Mouse (Mus musculus) lung, adult 18-20 months (tissue): ENCODE results near the gene Hist2h2be.
"Not testable (repeated sequence)": the region's sequence is repeated elsewhere in the genome, so short reads cannot be mapped to it uniquely, and the experiment has no call there.

ENCODE experiments used
- DNase-seq, 2 experiments: peaks; one replicate each; pipeline ENCODE4 v3.0.0; 2022; ENCODE audit warnings: mixed read lengths in 2 of 2

Gene Hist2h2be

DNA sequence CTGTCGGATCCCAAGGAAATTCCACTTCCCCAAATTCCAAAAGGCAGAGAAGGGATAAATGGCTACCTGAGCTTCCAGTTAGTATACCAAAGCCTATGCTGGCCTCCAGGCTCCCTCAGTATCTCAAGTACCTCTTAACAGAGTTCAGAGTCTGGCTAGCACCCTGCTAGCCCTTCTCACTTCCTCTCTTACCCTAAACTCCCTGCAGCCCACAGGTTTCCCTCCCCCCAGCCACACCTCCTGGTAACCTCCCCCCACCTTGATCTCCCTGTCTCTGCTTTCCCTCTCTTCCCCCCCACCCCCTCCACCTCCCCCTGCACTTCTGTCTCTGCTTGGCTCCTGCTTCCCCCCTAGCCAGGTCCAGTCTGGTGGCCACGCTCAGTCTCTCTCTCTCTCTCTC is 21.2 kb upstream of the Hist2h2be start:
- no peak for DNase-seq

DNA sequence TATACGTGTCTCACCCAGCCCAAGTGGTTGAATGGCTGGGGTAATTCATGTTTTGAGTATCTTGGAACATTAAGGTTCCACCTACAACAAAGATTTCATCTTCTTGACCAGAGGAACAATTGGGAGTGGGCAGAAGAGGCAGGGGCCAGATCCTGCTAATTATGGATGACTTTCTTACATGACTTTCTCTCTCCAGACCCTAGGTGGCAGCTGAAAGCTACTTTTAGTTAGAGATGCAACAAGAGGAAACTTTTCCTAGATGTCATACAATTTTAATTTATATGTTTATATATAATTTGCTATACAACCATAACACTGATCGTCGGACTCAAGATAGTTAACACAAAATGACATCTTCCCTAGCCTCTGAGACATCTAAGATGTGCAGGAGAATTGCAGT is 13.1 kb upstream of the Hist2h2be start:
- no peak for DNase-seq

DNA sequence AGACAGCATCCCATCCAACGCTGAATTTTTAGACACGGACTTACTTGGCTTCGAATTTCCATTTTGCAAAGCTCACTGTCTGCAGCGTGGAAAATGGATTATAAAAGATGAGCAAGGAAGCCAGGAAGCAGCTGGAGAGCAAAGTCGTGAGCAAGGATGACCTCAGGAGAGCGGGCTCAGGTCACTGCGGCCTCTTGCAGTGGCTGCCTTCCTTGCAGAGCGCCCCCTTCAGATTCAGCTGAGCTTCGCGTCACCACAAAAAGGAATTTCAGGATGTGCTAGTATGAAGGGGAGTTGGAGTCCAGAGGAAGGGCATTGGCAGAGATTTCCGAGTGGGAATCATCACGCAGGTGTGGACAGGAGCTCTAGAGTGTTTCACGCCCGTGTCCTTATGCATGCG is 11.7 kb upstream of the Hist2h2be start:
- no peak for DNase-seq

DNA sequence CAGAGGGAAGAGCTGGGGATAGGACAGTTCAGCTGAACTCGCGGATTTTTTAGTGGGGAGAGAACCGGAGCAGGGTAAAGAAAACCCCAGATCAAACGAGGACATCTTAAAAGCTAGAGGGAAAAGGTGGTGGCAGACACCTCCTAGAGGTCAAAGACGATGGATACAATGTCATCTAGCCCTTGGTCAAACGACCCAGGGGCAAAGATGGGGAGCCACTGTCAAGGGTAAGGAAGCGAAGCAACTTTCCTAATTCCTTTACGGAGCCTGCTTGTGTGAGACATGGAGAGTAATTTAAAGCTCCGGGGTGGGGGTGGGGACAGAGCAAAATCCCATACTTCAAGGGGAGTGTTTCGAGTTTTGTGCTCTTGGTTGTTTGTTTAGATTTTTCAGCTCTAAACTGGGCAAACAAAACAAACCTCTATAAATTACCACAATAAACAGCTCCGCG is 1.7 kb upstream of the Hist2h2be start:
- peak; percentile 37 to 49 for DNase-seq

DNA sequence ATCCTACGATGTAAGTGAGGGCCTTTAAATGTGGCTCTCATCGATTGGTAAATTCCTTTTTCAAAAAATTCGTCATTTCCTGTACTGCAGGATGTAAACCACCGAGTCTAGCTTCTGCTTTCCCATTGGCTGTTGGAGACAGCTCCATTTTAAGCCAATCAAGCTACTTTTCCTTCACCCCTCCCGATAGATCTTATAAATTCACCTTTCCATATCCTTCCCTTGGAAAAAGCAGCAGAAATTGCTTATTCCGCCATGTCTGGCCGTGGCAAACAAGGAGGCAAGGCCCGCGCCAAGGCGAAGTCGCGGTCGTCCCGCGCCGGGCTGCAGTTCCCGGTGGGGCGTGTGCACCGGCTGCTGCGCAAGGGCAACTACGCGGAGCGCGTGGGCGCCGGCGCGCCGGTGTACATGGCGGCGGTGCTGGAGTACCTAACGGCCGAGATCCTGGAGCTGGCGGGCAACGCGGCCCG is 1.2 kb upstream of the Hist2h2be start, which contains the start of the genes Bola1 and Hist2h2ab:
Gene Bola1, minus strand, starts transcription at position 49 of the 470 bp plus-strand sequence.
Gene Hist2h2ab, plus strand, starts transcription at position 205 of the 470 bp plus-strand sequence.
- peak; percentile 73 to 76 for DNase-seq

DNA sequence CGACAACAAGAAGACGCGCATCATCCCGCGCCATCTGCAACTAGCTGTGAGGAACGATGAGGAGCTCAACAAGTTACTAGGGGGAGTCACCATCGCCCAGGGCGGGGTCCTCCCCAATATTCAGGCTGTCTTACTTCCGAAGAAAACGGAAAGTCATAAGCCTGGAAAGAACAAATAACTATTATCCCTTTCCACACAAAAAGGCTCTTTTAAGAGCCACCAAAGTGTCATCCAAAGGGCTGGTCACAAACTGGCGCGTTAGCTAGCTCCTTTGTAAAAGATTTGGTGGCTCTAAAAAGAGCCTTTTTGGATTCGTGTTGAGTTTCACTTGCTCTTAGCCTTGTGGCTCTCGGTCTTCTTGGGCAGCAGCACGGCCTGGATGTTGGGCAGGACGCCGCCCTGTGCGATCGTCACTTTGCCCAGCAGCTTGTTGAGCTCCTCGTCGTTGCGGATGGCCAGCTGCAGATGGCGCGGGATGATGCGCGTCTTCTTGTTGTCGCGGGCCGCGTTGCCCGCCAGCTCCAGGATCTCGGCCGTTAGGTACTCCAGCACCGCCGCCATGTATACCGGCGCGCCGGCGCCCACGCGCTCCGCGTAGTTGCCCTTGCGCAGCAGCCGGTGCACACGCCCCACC is 671 bp upstream of the Hist2h2be start:
- not testable (repeated sequence) for DNase-seq

DNA sequence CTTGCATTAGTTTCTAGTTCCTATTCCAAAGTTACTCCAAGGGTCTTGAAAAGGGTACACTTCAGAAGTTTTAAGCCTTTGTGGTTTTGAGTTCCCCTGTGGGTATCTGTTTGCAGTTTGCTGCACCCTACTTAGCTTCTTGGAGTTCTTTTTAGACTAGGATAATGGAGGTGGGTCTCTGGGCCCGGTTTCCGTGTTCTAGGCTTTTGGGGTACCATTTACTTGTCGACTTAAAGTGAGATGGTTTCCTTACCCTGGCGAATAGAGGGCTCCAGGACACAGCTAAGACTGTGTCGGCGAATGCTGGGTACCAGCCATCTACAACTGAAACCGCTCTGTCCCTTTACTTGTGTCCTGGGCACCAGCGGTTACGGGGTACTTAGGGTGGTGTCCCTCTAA is 720 bp downstream of the Hist2h2be start:
- DNase-seq: no peak

DNA sequence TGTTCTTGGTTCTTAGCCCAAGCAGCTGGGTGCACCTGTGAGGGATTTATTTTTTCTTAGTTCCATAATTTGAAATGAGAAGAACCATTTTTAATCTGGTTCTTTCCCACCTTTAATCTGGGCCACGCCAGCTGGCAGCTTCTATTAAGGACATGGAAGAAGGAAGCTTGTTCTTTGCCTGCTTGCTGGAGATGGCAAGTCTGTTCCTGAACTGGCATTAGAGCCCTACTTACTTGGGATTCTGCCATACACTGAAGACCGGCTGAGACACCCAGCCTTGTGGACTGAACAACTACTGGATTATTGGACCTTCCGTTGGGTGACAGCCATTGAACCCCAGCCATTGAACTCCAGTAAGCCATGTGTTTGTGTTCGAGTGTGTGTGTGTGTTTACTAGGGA is 1.9 kb downstream of the Hist2h2be start:
- DNase-seq: no peak

DNA sequence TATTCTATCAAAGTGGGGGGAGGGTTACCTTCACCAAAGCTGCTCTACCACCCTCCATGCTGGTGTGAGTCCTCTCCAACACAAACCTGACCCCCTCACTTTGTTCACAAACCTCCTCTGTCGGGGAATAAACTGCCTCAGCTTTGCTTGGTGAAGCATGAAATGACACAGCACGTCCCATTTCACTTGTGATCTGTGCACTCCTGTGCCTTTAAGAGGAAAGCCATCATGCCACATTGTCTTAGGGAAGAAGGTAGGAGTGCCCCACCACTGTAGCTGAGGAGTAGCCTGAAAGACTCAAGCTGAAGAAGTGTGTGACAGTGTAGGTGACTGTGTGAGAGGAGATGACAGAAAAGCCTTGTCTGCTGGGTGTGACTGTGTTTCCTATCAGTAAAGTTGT is 4.5 kb downstream of the Hist2h2be start:
- DNase-seq: no peak

DNA sequence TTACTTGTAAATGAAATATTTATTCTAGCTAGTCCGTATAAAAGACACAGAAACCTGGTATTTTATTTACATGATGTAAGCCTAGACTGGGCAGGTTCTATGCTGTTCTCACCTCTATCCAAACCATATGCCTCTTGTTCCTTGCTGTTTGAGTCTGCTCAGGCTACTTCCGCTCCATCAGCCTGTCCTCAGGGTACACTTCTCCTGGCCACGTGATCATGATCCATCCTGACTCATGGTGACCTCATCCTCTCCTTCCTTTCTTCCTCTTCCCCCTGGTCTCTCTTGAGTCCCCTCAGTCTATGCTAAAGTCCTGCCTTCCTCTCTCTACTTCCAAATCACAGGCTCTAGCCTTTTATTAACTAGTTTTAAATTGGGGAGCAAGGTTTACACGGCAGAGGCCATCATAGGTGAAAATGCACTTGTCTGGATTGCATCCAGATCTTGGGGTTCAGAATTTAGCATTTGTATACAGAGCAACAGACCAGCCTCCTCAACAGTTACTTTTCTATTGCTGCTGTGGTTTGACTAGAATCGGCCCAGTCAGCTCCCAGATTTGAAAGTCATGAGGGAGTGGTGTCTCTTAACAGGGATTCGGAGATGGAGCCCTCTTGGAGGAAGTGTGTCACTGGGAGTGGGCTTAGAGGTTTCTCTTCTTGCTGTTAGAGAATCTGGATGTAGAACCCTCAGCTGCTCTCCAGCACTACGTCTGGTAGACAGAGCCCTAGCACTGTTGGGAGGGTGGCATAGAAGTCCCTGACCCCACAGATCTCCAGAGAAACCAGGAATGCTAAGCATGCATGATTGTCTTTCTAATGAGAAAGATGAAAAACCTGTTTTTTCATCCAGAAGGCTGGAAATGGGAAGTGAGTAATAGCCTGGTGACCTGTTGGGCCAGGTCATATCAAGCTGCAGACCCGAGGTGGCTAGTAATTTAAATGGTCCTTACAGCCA is 6.1 kb downstream of the Hist2h2be start:
- DNase-seq: peak in 1 of 2 experiments; percentile 41

DNA sequence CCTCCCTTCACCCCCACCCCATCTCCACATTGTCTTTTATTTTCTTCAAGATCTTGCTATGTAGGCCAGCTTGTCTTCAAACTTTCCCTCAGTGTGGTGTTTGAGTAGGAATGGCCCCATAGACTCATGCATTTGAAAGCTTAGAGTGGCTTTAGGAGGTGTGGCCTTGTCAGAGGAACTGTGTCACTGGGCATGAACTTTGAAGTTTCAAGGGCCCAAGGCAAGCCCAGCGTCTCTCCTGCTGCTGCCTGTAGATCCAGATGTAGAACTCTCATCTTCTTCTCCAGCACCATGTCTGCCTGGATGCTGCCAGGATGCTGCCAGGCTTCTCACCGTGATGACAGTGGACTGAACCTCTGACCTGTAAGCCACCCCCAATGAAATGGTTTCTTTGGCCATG is 7.9 kb downstream of the Hist2h2be start:
- no peak for DNase-seq

DNA sequence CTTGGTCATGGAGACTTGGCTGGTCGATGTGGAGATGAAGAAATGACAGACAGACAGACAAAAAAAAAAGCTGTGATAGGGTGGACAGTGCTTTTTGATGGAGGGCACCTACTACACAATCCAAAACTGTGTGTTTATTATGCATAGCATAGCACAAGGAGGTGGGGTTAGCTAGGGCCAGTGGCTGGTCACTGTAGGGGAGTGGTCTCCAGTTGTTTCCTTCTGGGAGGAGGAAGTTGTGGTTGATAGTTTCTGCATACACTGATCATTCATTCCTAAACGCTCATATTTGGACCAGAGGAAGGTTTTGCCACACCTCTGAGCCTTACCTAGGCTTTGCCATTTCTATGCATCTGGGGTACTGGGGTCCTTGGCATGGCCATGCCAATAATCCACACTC is 9.5 kb downstream of the Hist2h2be start:
- no peak for DNase-seq

DNA sequence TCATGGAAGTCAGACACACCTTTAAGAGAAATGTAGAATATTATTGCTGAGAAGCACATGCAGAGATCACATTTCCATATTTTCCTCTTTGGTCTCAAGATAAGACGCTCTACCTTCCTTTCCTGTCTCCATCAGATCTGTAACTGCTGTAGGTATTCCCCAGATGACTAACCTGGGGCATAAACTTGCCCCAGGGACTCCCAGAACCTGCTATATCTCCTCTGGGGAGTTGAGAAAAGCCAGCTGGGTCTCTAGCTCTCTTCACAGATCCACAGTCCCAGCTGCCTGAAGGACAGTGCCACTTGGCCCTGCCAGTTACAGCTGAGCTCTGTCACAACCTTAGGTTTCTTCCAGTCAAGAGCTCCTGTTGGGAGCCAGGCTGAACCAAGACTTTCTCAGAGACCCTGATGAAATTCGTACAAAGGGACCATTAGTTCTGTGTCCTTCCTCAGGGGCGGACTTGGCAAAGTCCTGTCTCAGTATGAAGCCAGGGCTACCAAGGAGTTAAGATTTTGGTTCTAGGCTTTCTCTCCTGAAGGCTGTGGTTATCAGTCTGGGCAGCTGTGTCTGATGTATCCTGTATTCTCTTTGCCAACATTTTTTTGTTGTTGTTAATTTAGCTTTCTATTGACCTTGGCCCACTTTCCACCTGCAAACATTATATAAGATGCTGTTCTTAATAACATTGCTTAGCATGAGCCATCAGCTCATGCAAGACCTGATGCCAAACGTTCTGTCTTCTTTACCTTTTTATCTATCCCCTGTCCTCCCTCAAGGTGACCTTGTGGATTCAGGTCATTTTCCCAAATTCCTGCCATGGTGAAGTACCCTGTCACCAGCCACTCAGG is 10.2 kb downstream of the Hist2h2be start:
- no peak for DNase-seq

DNA sequence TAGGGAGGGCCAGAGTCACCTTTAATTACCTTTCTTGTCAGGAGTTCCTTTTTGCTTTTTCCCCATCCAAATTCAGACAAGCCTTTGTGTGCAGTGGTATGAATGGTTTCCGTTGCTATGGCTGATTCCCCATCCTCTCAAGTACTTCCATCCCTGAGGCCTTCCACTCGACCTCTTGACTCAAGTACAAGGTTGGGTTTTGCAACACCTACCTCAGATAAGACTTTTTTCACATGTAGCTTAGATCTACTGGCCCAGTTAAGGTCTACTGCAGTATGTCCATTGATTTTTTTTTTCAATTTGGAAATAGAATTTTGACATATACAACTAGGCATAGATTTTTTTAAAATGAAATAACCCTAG is 10.8 kb downstream of the Hist2h2be start:
- peak; percentile 57 to 76 for DNase-seq

DNA sequence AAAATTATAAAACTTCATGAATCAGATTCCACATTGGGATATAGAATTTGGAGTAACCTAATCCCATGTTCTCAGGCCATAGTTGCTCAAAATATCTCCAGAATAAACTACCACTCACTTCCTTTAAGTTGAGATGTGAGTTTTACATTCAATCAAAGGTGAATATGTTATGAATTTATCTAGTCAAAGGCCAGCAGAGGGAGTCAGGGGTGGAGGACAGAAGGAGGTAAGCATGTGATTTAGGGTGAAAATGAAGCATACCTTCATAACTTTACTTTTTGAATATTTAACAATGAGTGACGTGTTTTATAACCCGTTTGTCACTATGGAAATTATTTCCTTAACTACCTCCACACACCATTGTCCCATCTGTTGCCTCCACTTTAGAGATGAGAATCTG is 14.0 kb downstream of the Hist2h2be start:
- no peak for DNase-seq

DNA sequence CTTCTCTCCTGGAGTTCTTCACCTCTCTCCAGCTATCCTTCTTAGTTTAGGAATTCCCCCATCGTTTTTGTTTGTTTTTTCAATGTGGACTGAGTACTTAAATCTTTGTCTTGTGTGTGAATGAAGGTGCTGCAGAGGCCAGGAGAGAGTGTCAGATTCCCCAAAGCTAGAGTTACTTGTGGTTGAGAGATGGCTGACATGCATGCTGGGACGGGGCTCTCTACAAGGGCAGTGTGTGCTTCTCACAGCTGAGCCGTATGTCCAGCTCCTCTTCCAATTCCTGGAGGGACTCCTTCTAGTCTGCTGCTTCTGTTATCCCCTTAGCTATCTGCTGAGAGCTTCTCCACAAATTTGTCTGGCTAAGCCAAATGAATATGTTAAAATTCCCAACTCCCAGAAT is 14.9 kb downstream of the Hist2h2be start:
- no peak for DNase-seq

DNA sequence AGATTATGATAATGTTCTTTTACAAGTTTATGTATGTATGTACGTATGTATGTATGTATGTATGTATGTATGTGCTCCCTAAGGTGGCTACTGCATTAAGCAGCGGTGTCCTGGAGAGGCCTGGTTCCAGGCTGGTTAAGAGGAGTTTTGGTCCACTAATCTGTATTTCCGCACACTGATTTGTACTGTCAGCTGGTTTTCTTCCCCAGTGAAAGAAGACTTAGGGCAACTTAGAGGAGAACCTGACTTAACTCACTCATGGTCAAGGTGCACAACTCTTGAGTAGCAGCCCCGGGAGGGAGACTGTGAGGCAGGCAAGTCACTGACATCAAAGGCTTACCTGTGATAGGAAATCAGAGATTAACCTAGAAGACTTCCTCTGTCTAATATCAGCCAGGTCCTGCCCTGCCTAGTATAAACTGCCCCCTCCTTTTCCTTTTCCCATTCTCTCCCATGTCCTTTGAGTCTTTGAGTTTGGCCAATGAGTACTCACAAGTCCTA is 16.0 kb downstream of the Hist2h2be start:
- DNase-seq: no peak

DNA sequence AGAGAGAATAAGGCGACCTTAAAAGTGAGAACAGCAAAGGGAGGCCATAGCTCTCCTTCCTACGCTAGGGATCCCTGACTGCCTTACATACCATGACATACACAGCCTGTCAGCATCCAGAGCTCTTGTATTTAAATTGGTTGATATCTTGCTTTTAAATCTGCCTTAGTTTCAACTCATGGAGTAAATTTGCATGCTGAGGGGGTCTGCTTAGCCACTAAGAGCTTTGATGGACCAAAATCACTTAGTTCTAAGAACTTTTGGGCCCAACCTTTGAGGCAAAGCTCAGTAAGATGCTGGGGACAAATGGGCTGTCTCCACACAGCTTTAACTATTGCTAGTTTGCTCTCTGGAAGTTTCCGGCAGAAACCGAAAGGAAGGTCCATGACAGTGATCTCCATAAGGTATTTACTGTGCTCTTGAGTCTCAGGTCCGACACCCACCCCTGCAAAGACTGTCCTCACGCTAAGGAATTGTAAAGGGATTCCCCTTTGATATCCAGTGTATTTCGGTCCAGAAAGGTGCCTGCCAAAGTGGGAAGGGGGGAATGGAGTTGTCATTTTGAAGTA is 16.5 kb downstream of the Hist2h2be start:
- no peak for DNase-seq

DNA sequence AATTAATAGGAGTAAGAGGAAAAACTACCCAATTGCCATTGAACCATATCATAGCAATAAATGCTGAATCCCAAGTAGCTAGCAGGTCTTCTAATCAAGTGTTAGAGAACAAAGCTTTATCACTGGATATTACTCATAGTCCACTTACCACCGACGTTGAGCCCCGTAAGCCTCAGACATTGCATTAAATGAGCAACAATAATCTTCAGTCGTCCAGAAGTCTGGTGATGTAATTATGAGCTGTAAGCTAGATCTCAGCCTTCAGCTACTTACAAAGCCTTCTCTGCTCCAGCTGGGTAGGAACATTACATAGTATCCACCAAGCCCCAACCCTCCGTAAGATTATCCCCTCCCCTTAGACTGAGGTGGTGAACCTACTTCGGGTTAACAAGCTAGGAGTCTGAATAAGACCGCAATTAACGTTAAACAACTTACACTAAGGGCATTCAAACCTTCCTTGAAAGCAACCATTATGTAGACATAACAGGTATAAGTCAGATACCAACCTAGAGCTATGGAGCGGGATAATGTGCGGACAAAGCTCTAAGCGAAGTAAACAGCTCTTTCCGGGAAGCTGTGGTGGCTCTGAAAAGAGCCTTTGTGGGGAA is 17.1 kb downstream of the Hist2h2be start:
- no peak for DNase-seq

DNA sequence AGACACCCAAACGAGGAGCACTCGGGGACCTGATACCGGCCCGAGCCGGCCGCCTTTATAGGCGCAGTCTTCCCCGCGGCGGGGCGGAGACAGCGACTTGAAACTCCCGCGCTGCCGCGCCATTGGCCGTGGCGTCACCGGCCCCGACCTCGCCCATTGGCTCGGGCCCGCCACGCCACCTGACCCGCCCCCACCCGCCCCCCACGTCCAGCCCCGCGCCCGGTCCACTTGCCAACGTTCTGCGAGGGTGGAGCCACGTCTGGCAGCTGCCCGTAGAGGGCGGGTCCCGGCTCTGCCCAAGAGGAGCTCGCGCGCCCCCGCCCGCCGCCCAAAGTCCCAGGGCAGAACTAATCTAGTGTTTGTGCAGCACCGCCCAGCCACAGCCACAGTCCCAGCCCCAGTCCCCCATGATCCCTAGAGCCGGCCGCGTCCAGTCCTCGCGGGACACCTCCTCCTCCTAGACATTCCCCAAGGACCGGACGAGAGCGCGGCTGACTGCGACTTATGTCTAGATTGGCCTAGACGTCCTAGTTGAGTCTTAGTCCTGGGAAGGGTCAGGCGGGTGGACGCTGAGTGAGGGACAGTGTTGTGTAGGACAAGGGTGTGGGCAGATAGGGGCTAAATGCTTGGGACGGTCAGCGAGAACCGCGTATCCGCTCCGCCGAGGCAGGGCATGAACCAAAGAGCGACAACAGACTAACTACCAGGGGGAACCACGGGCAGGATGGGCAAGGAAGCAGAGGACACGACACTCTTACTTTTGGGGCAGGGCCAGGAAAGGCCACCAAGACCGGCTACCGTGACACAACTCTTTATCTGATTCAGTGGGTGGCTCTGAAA is 18.3 kb downstream of the Hist2h2be start, which contains the start of gene Hist2h3c2:
Gene Hist2h3c2, minus strand, starts transcription at position 174 of the 840 bp plus-strand sequence.
- DNase-seq: peak; percentile 48 to 66
